Mouse (Mus musculus) lung, embryonic 14.5 days (tissue): ENCODE results near the gene Defb30. TPM values are rescaled to one million over a fixed set of nuclear protein-coding genes. Genes with fewer than 3 reads are reported as not detected.

Source experiments
- ATAC-seq: fragments of 200-750 bp; cut with Nextera tagmentation; 2 replicates; pipeline ENCODE4 v1.8.0; 2017; ENCODE audit warnings: mild to moderate bottlenecking, moderate TSS enrichment, moderate library complexity; ENCODE audit not compliant: insufficient read depth
- DNase-seq: peaks from one replicate; pipeline ENCODE4 v3.0.0-alpha.2; 2015
- H3K27ac ChIP-seq: fragments of 300-500 bp; sonication (generic); 2 replicates; pipeline ENCODE4 v1.5.1; 2014; ENCODE audit warnings: low read depth, mild to moderate bottlenecking, moderate library complexity
- H3K27me3 ChIP-seq: fragments of 300-500 bp; sonication (generic); 2 replicates; pipeline ENCODE4 v1.6.1; 2014; ENCODE audit warnings: low read length, control low read depth; ENCODE audit not compliant: insufficient read depth
- H3K36me3 ChIP-seq: fragments of 300-500 bp; sonication (generic); 2 replicates; pipeline ENCODE4 v1.6.1; 2014; ENCODE audit warnings: control low read depth; ENCODE audit not compliant: insufficient read depth
- H3K4me1 ChIP-seq: fragments of 300-500 bp; sonication (generic); 2 replicates; pipeline ENCODE4 v1.6.1; 2014; ENCODE audit warnings: antibody characterized with exemption, control low read depth; ENCODE audit not compliant: insufficient read depth
- H3K4me2 ChIP-seq: fragments of 300-500 bp; sonication (generic); 2 replicates; pipeline ENCODE4 v1.6.1; 2014; ENCODE audit warnings: mild to moderate bottlenecking
- H3K4me3 ChIP-seq: fragments of 300-500 bp; sonication (generic); 2 replicates; pipeline ENCODE4 v1.5.1; 2014; ENCODE audit warnings: low read depth, low read length
- H3K9ac ChIP-seq: fragments of 300-500 bp; sonication (generic); 2 replicates; pipeline ENCODE4 v1.6.1; 2014
- H3K9me3 ChIP-seq: fragments of 300-500 bp; sonication (generic); 2 replicates; pipeline ENCODE4 v1.6.1; 2016; ENCODE audit warnings: low read depth, low read length, control low read depth
- CTCF ChIP-seq: IDR thresholded peaks from 2 replicates; pipeline ENCODE4 v1.5.1; 2016; ENCODE audit warnings: antibody characterized with exemption, low read depth
- WGBS: fragments of 180-500 bp; shearing (Covaris S2); extraction: QIAGEN DNeasy Blood & Tissue Kit; methylation state at CpG from one replicate; pipeline ENCODE4 v1.1.7; 2014; 5-methylcytosine and 5-hydroxymethylcytosine counted together
- polyA plus RNA-seq: library from polyadenylated mRNA; unstranded; fragments of >200 nt; fragmentation: Nextera tagmentation; extraction: Ambion mirVana; gene quantifications from 2 replicates; pipeline ENCODE4 v1.2.1, GENCODE M21; 2014

Gene Defb30
- polyA plus RNA-seq: not detected in 2 replicates

DNA sequence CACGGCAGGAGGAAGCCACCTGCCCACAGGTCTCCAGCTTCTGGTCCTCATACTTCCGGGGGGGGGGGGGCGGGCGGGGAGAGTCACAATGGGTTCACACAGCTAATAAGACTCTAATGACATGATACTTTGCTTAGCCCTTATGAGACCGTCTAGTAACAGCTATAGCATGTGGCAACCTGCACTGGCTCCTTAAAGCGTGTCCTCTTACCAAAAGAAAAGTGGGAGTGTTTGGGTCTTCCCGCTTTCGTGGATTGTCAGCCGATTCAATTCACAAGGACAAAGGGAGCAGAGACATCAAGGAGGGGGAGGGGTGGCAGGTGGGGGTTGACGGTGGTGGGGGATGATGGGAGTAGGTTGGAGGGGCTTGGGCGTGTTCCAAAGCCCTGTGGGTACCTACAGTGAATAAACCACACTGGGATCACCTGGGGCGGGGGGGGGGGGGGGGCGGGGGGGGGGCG lies at the start of gene Defb30:
Gene Defb30, minus strand, starts transcription at position 51 of the 461 bp plus-strand sequence.
- ATAC-seq: no peak
- H3K27me3 ChIP-seq: no peaks in the 10 kb centered on the region
- WGBS: 71% methylated on average over 11 of the region's 14 CpGs
- H3K4me2 ChIP-seq: no peak within 1 kb of the TSS
- no peaks in the 10 kb centered on the region for H3K4me1 ChIP-seq
- no peak within 1 kb of the TSS for H3K27ac ChIP-seq
- no peak within 1 kb of the TSS for H3K9ac ChIP-seq
- no peak for DNase-seq
- H3K4me3 ChIP-seq: no peak within 1 kb of the TSS
- H3K36me3 ChIP-seq: no peaks in the 10 kb centered on the region
- no peaks in the 10 kb centered on the region for H3K9me3 ChIP-seq
- no peak for TF ChIP-seq CTCF

DNA sequence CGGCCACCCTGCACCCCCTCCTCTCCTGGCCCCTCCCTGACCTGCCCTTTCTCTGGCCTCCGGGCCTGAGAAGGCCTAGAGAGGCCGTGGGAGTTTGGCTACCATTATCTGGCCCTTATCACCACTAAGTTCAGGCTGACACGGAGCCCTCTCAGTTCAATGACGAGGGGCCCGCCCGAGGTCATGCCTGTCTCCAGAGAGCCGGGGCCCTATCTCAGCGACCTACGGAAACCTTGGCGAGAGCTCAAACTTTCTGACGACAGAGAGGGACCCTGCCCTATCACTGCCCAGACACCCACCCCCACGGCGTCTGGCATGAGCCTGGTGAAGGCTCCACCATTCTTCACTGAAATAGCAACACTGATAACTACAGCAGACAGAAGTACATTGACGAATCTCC lies 17.9 kb upstream of the Defb30 start:
- no peaks in the 10 kb centered on the region for H3K36me3 ChIP-seq
- ATAC-seq (peak; percentile 38; the same call in 1 of the 2 replicates), DNase-seq (no peak)
- no peak for TF ChIP-seq CTCF
- H3K4me3 ChIP-seq: no peak overlapping the region
- no peak overlapping the region for H3K9ac ChIP-seq
- H3K4me1 ChIP-seq: no peaks in the 10 kb centered on the region
- no peaks in the 10 kb centered on the region for H3K9me3 ChIP-seq
- H3K27me3 ChIP-seq: peaks cover 4% of the 10 kb centered on the region; the same call in 1 of the 2 replicates
- no peak overlapping the region; the same call in 1 of the 2 replicates for H3K27ac ChIP-seq
- 8% methylated on average over 15 of the region's 15 CpGs for WGBS
- H3K4me2 ChIP-seq: no peak overlapping the region

DNA sequence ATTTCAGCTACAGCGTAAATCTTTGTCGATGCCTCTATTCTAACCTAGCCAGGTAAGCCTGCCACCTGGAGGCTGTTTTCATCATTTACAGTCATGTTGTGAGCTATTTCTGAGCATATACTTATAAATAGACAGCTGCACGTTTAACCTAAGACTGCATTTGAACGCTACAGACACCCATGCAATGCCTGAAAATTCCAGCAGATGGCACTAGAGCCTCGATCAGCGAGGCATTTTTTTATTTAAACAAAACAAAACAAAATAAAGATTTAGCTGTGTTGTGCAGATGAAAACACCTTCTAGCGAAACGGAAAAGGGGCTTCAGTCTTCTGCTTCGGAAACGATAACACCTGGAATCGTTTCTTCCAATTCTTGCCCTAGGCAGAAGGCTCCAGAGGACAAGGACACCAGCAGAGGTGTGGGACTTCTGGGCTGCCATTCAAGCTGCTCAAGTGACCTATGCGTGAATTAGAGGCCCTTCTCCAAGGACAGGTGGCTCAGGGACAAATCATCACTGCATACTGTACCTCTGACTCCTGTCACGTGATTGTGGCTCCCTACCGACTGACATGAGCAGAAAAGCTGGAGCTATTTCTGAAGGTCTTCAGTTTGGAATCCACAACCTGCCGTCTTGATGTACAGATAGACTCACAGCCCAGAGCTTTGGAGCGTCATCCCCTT lies 17.0 kb upstream of the Defb30 start:
- Histone ChIP-seq H3K27ac (no peak overlapping the region; the same call in 1 of the 2 replicates), H3K36me3 (no peaks in the 10 kb centered on the region), H3K4me3 (no peak overlapping the region), H3K9me3 (no peaks in the 10 kb centered on the region), H3K4me1 (no peaks in the 10 kb centered on the region), H3K9ac (no peak overlapping the region), H3K27me3 (peaks cover 3% of the 10 kb centered on the region; the same call in 1 of the 2 replicates), H3K4me2 (no peak overlapping the region)
- ATAC-seq (no peak), DNase-seq (peak; percentile 93)
- peak; percentile 92 for TF ChIP-seq CTCF
- WGBS: 24% methylated on average over 16 of the region's 16 CpGs

DNA sequence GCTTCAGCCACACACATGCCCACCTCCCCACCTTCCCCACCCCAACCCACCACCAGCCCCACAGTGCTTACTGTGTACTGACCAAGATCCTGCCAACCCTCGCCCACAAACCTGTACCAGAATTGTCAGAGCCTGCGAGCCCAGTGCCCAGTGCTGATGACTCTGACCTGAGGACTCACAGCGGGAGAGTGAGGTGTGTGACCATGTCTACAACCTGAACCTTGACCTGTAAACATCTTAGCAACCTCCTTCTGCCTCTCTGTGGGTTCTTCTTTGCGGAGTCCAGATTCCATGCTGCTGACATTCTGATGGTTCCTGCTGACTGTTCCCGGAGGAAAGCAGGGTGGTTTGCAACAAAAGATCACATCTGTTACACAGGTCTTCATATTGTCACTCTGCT lies 15.6 kb upstream of the Defb30 start:
- no peak for ATAC-seq
- H3K4me3 ChIP-seq: no peak overlapping the region
- H3K9me3 ChIP-seq: no peaks in the 10 kb centered on the region
- peaks cover 3% of the 10 kb centered on the region; the same call in 1 of the 2 replicates for H3K27me3 ChIP-seq
- H3K9ac ChIP-seq: no peak overlapping the region
- no peak for TF ChIP-seq CTCF
- WGBS: 70% methylated on average over 5 of the region's 5 CpGs
- no peak overlapping the region for H3K27ac ChIP-seq
- H3K4me2 ChIP-seq: no peak overlapping the region
- H3K36me3 ChIP-seq: no peaks in the 10 kb centered on the region
- H3K4me1 ChIP-seq: no peaks in the 10 kb centered on the region
- DNase-seq: no peak

DNA sequence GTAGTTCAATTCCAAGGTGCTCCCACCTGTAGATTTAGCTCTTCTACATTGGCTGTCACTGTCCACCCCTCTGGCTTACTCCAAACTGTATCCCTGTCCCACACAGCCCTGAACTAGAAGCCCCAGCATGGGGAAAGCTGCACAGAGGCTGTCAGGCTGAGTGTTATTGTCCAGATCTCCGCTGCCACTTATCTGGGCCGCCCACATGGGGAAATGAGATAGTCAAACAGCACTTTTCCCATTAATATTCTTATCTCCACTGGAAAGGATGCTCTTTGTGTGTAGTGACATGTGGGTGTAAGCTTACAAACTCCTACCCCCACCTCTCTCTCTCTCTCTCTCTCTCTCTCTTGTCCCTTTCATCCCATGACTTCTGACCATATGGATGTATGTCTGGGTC lies 12.4 kb upstream of the Defb30 start:
- H3K9ac ChIP-seq: no peak overlapping the region
- H3K4me1 ChIP-seq: no peaks in the 10 kb centered on the region
- H3K4me2 ChIP-seq: no peak overlapping the region
- H3K36me3 ChIP-seq: no peaks in the 10 kb centered on the region
- no peak overlapping the region for H3K4me3 ChIP-seq
- 50% methylated on average over 2 of the region's 2 CpGs for WGBS
- DNase-seq (no peak), ATAC-seq (no peak; the same call in 1 of the 2 replicates)
- H3K27ac ChIP-seq: no peak overlapping the region
- TF ChIP-seq CTCF: no peak
- no peaks in the 10 kb centered on the region for H3K9me3 ChIP-seq
- H3K27me3 ChIP-seq: no peaks in the 10 kb centered on the region

DNA sequence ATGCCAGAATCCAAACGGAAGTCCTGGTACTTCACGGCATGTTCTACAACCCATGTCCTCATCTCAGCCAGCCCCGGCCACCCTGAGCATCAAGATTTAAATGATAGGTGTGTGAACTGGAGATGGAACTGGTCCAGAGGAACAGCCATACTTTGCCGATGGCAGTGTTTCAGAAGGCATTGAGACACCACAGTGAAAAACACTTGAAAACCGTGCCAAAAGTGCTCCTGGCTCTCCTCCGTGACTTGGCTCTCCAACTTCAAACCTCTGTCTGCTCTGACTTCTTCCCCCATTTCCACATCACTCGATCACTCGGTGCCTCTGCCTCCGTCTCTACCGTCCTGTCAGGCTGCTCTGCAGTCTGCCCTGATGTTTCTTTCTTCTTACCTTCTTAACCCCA lies 10.6 kb upstream of the Defb30 start:
- no peaks in the 10 kb centered on the region for H3K36me3 ChIP-seq
- no peaks in the 10 kb centered on the region for H3K4me1 ChIP-seq
- WGBS: 51% methylated on average over 10 of the region's 10 CpGs
- no peak for TF ChIP-seq CTCF
- H3K27me3 ChIP-seq: no peaks in the 10 kb centered on the region
- DNase-seq (no peak), ATAC-seq (no peak)
- no peak overlapping the region for H3K27ac ChIP-seq
- H3K4me2 ChIP-seq: no peak overlapping the region
- H3K9me3 ChIP-seq: no peaks in the 10 kb centered on the region
- H3K4me3 ChIP-seq: no peak overlapping the region
- H3K9ac ChIP-seq: no peak overlapping the region

DNA sequence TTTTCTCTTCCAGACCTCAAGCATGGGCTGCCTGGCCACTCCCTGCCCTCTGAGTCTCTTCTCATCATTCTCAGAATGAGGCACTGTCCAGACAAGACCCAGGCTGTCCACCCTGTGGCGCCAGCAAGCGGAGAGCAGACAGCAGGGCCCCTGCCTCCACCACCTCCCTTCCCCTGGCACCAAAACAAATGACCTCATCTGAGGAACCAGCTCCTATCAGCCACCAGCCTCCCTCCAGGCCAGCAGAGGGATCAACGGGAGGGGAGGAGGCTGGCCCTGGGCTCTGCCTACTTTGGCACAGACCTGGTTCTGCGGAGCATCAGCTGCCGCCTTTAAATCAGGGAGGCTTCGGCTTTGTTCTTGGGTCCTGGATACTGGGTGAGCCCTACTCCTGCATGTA lies 5.0 kb upstream of the Defb30 start:
- Histone ChIP-seq H3K4me3 (no peak overlapping the region), H3K27me3 (no peaks in the 10 kb centered on the region), H3K27ac (no peak overlapping the region), H3K4me1 (no peaks in the 10 kb centered on the region), H3K36me3 (no peaks in the 10 kb centered on the region), H3K9ac (no peak overlapping the region), H3K4me2 (no peak overlapping the region), H3K9me3 (no peaks in the 10 kb centered on the region)
- DNase-seq: peak; percentile 49
- peak; percentile 31 for TF ChIP-seq CTCF
- ATAC-seq: peak; percentile 75; the same call in 1 of the 2 replicates
- WGBS: 22% methylated on average over 6 of the region's 6 CpGs
